Mouse (Mus musculus): ENCODE results near the gene OR5BS1P.

DNA sequence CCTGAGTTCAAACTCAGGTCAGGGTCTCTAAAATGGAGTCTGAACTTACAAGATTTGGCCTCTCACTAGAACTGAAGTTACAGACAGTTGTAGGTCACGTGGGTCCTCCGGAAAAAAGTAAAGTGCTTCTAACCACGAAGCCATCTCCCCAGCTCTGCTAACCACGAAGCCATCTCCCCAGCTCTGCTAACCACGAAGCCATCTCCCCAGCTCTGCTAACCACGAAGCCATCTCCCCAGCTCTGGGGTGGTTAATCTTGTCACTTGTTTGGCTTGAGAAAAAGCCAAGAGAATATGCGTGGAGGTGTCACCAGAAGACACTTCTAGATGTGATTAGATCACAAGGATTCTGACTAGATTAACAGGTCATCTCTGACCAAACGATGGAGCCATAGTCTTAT lies 44.5 kb downstream of the OR5BS1P start:
- TF ChIP-seq CTCF (IDR thresholded peaks at IDR 0.05; ENCODE audit: low read depth, low read length) (no peak), POLR2A (IDR thresholded peaks at IDR 0.05; ENCODE audit: extremely low read depth, insufficient read depth, low read length) (no peak)

Data from liver, adult 2 months (tissue).